In genomic region chr4:152435255-152435654, GRCm38 (mm10) we compare ENCODE assay signal across 9 mouse cellular contexts. TPM values are rescaled to one million over a fixed set of nuclear protein-coding genes. Genes with fewer than 3 reads are reported as not detected.
DNase-seq lines count a peak whose midpoint lies in the region; ATAC-seq and TF ChIP-seq lines count a peak whose summit lies in the region.
"Had no signal": no experiment of that assay in that cellular context is flagged by ENCODE, and none has a peak within 500 bp of the region (broad histone marks: within the 10 kb centered on the region; RNA-seq: fewer than 3 reads in every experiment).

No protein-coding gene starts in this region.

- H3K27ac ChIP-seq in forebrain, embryonic 10.5 days = no peak overlapping the region
- no peak overlapping the region for H3K27ac ChIP-seq in heart, embryonic 15.5 days
- H3K27ac ChIP-seq in olfactory bulb, adult 2 months (ENCODE audit: insufficient read depth, low read depth, low read length) = no peak overlapping the region

- no peaks in the 10 kb centered on the region for H3K36me3 ChIP-seq in forebrain, embryonic 10.5 days (replicated peaks)
- no peaks in the 10 kb centered on the region for H3K36me3 ChIP-seq in heart, embryonic 15.5 days

- no peak for ATAC-seq in heart, embryonic 15.5 days (replicated peaks; ENCODE audit: insufficient number of reproducible peaks, insufficient read depth, low FRiP score, low read depth)

- H3K9ac ChIP-seq in heart, embryonic 15.5 days = no peak overlapping the region

- 10% methylated on average over 10 of the region's 10 CpGs for WGBS in forebrain, embryonic 10.5 days
- 15% methylated on average over 10 of the region's 10 CpGs for WGBS in heart, embryonic 15.5 days
- 20% methylated on average over 10 of the region's 10 CpGs for WGBS in lung, adult 2 months
- 13% methylated on average over 10 of the region's 10 CpGs for WGBS in olfactory bulb, adult 2 months

- peaks cover 12% of the 10 kb centered on the region for H3K4me1 ChIP-seq in forebrain, embryonic 10.5 days
- H3K4me1 ChIP-seq in heart, embryonic 15.5 days (replicated peaks) = 0 out of 2 replicates have a peak, but pooled peaks cover 4% of the 10 kb centered on the region
- H3K4me1 ChIP-seq in lung, adult 2 months (ENCODE audit: control insufficient read depth, insufficient read depth, low read length) = no peaks in the 10 kb centered on the region
- H3K4me1 ChIP-seq in olfactory bulb, adult 2 months (ENCODE audit: control insufficient read depth, insufficient read depth, low read length) = peaks cover 16% of the 10 kb centered on the region

- peak overlapping the region; percentile 51 for H3K4me2 ChIP-seq in heart, embryonic 15.5 days

- TF ChIP-seq POLR2A in lung, adult 2 months (IDR thresholded peaks at IDR 0.05; ENCODE audit: borderline replicate concordance, extremely low read depth, low read depth, low read length) = no peak
- TF ChIP-seq POLR2A in olfactory bulb, adult 2 months (IDR thresholded peaks at IDR 0.05; ENCODE audit: insufficient read depth, low read depth, low read length) = no peak

- no peaks in the 10 kb centered on the region for H3K9me3 ChIP-seq in forebrain, embryonic 10.5 days
- no peaks in the 10 kb centered on the region for H3K9me3 ChIP-seq in heart, embryonic 15.5 days (replicated peaks)

- peak; percentile 60 for DNase-seq in CD8-positive naive resting alpha-beta T cell, adult 2 months (ENCODE audit: low read depth in 2 of 2, low spot score in 2 of 2)
- peak; percentile 46 for DNase-seq in brain, embryonic 18.5 days (ENCODE audit: low read depth, low spot score)
- peak; percentile 85 for DNase-seq in forebrain, embryonic 10.5 days (ENCODE audit: extremely low spot score, low spot score)
- peak; percentile 65 for DNase-seq in kidney, postnatal 14 days
- peak; percentile 66 for DNase-seq in lung, adult 2 months
- DNase-seq in thymus, postnatal 25 days = peak; percentile 53

- H3K27me3 ChIP-seq in forebrain, embryonic 10.5 days (ENCODE audit: poor library complexity, severe bottlenecking) = peaks cover 34% of the 10 kb centered on the region
- peaks cover 6% of the 10 kb centered on the region for H3K27me3 ChIP-seq in heart, embryonic 15.5 days

- peak overlapping the region; percentile 33 for H3K4me3 ChIP-seq in forebrain, embryonic 10.5 days
- H3K4me3 ChIP-seq in heart, embryonic 15.5 days = 0 out of 2 replicates have a peak overlapping the region, but pooled peaks have one; percentile 14
- H3K4me3 ChIP-seq in lung, adult 2 months (replicated peaks; ENCODE audit: extremely low read depth, low read depth, low read length) = no peak overlapping the region
- H3K4me3 ChIP-seq in olfactory bulb, adult 2 months (ENCODE audit: insufficient read depth, low read depth, low read length) = no peak overlapping the region
- H3K4me3 ChIP-seq: erythroblast, embryonic 14.5 days had no signal

- peak; percentile 81 for TF ChIP-seq CTCF in lung, adult 2 months (IDR thresholded peaks at IDR 0.05; ENCODE audit: insufficient read depth, low read length)
- TF ChIP-seq CTCF in olfactory bulb, adult 2 months (IDR thresholded peaks at IDR 0.05; ENCODE audit: insufficient read depth, low read depth, low read length) = peak; percentile 93

RNA-seq across cellular contexts. Expression of gene Nphp4, which starts 41.3 kb away (rescaled TPM):
- 6.5 TPM in 2 replicates for polyA plus RNA-seq in forebrain, embryonic 10.5 days (2016; fragmentation: Nextera tagmentation; extraction: Ambion mirVana)
- polyA plus RNA-seq in heart, embryonic 15.5 days (2015; fragmentation: Nextera tagmentation; extraction: Ambion mirVana) = 1.3 and 1.9 TPM in 2 replicates
- 3.1 and 3.8 TPM in 2 replicates for polyA plus RNA-seq in lung, adult 2 months (2012; rRNA removed)
- polyA plus RNA-seq in olfactory bulb, adult 2 months (2012; ENCODE audit: insufficient read depth, insufficient read length, low replicate concordance, missing spikeins) = not detected in 2 replicates

RNA-seq across cellular contexts. Expression of gene Kcnab2, which starts 42.4 kb away (rescaled TPM):
- 10.1 and 11.2 TPM in 2 replicates for polyA plus RNA-seq in forebrain, embryonic 10.5 days (2016; fragmentation: Nextera tagmentation; extraction: Ambion mirVana)
- 3.6 and 15.2 TPM in 2 replicates for polyA plus RNA-seq in heart, embryonic 15.5 days (2015; fragmentation: Nextera tagmentation; extraction: Ambion mirVana)
- polyA plus RNA-seq in lung, adult 2 months (2012; rRNA removed) = 6.9 and 8.6 TPM in 2 replicates
- not detected in 2 replicates for polyA plus RNA-seq in olfactory bulb, adult 2 months (2012; ENCODE audit: insufficient read depth, insufficient read length, low replicate concordance, missing spikeins)

Comparison
In these comparisons a context has a peak if more than half of its experiments do, and no peak if none do; other contexts are left out.
1. H3K4me3 ChIP-seq: peak in forebrain, embryonic 10.5 days (single experiment) and heart, embryonic 15.5 days (single experiment); none in lung, adult 2 months (single experiment) and olfactory bulb, adult 2 months (single experiment).
2. Peak in every context shown above with its lines, with median percentiles within 50 percentile points of each other: DNase-seq.